Mouse (Mus musculus): Measurements from ENCODE around the gene Aunip.
A peak's percentile ranks its signal among the peaks of the same experiment; 100 is the strongest.

Gene Aunip

GRCm38 (mm10) chr4:134515614-134516013 is 4.8 kb downstream of the Aunip start:
- no peak for DNase-seq (ENCODE audit: extremely low spot score)

DNA sequence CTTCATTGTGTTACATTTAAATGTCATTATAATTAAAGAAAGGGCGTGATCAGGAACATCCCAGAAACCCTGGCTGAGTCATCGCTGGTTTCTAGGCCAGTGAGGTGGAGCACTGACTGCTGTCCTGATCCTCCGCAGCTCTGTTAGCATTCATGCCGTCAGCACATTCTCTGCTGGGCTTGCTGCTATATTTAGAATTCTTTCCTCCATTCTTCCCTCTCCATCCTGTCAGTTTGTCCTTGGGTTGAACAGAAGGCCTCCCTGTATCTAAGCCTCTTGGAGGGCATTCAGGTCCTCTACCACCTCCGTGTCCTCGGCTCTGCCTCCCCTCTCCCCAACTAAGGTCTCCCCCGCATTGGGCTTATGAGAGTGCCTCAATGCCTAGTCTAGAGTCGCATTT is 6.2 kb downstream of the Aunip start:
- no peak for DNase-seq (ENCODE audit: extremely low spot score)

GRCm38 (mm10) chr4:134517719-134518118 is 6.9 kb downstream of the Aunip start:
- DNase-seq (ENCODE audit: extremely low spot score) = no peak

DNA sequence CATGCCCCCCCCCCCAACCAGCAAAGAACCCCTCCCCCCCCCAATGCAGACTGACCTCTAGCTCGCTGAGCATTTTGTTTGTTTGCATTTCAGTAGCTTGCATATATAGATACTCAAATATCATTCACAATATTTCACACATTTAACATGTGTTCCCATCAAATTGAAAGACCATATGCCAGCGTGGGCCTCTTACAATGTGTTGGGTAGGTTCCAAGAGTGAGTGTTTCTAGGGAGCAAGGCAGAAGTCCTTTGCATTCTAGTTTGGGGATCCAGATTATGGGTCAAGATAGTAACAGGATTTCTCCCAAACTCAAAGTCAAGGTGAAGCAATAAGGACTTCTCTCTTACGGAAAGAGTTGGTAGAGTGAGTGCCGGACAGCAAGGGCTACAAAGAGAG is 7.7 kb downstream of the Aunip start:
- no peak for DNase-seq (ENCODE audit: extremely low spot score)

DNA sequence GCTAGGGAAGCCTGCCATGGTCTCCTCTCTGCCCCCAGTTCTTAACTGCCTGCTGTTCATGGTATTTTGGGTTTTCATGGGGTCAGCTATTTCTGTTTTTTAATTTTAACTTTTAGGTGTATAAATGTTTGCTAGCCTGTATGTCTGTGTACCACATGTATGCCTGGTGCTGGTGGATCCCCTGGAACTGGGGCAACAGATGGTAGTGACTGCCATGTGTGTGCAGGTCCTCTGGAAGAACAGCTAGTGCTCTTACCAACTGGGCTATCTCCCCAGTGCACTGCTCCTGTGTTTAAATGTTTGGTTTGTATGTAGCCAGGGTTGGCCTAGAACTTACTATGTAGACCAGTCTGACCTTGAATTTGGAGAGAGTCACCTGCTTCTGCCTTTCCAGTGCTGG is 8.5 kb downstream of the Aunip start:
- DNase-seq (ENCODE audit: extremely low spot score) = no peak

DNA sequence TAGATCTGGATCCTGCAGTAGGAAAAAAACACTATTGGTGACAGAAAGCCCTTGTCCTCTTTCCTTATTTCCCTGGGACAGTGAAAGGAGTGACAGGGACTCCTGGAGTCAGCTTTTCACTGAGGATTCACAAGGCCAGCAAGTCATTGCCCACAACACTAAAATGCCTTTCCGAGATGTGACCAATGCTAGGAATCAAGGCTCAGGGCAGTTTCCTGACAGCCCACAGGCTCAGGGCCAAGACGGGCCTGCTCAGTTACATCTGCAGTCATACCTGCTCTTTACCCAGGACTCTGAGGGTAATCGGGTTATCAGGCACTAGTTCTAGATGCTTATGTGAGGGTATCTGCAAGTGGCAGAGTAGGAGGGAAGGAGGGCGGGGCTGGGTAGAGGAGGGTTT is 12.6 kb downstream of the Aunip start:
- DNase-seq (ENCODE audit: extremely low spot score) = no peak

- no peak for DNase-seq (ENCODE audit: extremely low spot score)
These were observed 15.0 kb downstream of the Aunip start for GRCm38 (mm10) chr4:134525806-134526205.

DNA sequence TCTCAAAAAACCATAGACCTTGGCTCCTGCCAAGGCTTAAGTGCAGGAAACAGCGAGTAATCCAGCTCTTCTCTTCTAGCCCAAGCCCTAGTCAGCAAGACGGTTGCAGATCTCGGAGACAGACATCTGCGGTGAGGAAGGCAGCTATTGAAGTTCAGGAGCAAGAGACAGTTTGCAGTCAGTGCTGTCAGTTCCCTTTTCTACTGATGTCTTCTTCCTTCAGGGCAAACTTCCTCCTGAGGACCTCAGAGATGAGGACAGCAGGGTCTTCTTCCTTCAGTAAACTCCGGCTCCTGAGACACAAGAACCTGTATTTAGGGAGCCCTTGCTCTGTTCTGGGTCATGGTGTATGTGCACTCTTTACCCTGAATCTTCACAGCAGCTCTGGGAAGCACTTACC is 15.4 kb downstream of the Aunip start:
- no peak for DNase-seq (ENCODE audit: extremely low spot score)

- no peak for DNase-seq (ENCODE audit: extremely low spot score)
These were observed 22.1 kb downstream of the Aunip start for GRCm38 (mm10) chr4:134532928-134533327.

- no peak for DNase-seq (ENCODE audit: extremely low spot score)
These were observed 22.6 kb downstream of the Aunip start for GRCm38 (mm10) chr4:134533421-134533820.

GRCm38 (mm10) chr4:134534124-134534886 is 23.5 kb downstream of the Aunip start:
- DNase-seq (ENCODE audit: extremely low spot score) = peak; percentile 68

- DNase-seq (ENCODE audit: extremely low spot score) = peak; percentile 98
These were observed 24.4 kb downstream of the Aunip start, which contains the start of gene Mtfr1l for GRCm38 (mm10) chr4:134534932-134535786. Gene Mtfr1l (minus strand): TSS chr4:134535387.

DNA sequence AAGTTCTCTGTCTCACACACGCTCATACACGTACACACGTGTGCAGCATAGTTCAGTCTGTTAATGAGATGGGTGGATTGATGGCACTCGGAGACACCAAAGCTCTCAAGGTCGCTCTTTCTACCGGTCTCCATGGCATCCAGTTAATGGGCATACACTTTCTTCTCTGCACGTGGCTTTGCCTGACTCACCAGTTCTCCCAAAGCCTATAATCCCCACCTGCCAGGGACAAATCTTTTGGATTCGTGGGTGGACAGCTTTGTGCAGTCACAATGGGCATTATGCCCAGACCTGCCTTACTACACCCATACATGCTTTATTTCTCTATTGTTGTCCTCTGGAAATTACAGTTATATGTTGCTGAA is 25.0 kb downstream of the Aunip start:
- peak; percentile 19 for DNase-seq (ENCODE audit: extremely low spot score)

GRCm38 (mm10) chr4:134538997-134539580 is 28.3 kb downstream of the Aunip start:
- no peak for DNase-seq (ENCODE audit: extremely low spot score)

- no peak for DNase-seq (ENCODE audit: extremely low spot score)
These were observed 31.9 kb downstream of the Aunip start for GRCm38 (mm10) chr4:134542726-134543125.

GRCm38 (mm10) chr4:134543261-134543660 is 32.5 kb downstream of the Aunip start:
- peak; percentile 92 for DNase-seq (ENCODE audit: extremely low spot score)

DNA sequence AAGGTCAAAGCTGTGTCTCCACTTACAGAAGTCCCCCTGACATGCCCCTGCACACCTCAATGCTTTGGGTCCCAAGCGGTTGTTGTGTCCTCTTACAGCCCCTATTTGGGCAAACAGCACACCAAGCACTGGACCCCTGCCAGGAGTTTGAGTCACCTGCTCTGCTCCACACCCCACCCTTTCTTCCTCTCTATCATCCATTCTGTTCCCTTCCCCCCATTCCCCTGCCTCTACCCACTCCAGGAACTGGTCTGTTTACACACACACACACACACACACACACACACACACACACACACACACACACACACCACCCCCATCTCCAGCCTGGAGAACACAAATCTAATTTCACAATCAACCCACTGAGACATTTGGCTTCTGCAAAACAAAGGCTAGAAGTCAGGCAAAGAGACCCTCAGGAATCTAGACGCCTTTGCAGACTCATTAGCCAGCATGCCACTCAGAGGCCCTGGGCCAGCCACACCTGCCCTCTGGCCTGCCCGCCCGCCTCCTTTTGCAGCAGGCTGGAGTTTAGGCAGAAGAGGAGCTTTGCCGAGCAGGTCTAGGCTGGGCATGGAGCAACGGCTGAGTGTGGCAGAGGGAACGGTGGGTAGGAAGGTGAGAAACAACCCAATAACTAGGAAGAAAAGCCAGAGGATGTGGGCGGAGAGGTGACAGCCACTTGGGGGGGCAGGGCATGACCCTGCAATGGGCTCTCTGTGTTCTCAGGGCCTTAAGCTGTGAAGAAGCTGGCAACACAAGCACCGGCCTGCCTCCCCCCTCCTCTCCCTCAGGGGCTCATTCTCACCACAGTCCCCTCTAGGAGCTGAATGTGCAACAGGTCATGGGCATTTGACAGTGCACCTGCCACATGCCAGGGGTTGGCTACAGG is 36.3 kb downstream of the Aunip start:
- no peak for DNase-seq (ENCODE audit: extremely low spot score)

GRCm38 (mm10) chr4:134548169-134548938 is 37.6 kb downstream of the Aunip start:
- DNase-seq (ENCODE audit: extremely low spot score) = no peak

DNA sequence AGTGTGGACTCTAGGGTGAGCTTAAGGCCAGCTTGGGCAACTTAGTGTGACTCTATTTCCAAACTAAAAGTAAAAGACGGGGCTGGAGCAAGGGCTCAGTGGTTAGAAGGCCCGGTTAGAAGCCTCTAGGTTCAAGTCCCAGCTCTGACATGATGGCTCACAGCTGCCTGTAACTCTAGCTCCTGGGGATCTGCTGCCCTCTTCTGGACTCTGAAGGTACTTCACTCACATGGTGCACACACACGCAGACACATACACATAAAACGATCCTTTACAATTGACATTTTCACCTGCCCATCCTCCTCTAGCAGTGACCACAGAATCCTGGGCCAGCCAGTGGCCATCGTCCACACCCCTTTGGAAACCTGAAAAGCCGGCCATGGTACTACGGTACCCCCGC is 39.1 kb downstream of the Aunip start:
- DNase-seq (ENCODE audit: extremely low spot score) = no peak

DNA sequence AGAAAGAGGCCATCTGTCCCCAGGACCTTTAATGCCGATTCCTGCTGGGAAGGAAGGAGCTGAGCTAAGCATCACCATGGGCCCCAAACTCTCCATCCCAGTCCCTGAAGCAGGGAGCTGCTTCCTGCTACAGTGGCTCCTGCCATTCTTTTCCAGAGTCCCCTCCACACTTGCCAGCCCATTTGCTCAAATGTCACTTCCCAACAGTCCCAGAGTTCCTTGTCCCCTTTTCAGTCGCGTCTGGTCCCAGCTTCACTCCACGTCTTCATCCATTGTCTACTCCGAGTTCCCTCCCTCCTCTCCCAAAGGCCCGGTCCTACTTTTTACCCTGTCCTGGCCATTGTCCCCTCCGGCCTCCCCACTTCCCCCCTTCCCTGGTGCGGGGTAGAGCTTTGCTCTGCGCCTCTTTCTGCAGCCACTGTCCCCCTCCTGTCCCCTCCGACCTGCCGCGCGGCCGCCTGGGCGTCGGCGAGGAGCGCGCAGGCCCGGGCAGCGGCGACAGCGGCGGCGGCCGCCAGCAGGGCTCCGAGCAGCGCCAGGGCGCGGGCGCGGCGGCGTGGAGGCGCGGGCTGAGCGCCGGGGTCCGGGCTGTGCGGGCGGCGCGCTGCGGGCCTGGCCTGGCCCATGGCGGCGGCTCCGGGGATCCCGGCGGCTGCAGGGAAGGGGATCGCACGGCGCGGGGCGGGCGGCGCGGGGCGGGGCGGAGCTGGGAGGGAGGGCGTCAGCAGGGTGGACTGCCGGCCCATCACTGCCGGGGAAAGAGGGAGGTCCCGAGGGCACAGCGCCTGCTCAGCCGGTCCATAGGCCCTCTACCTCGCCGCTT is 40.9 kb downstream of the Aunip start, which contains the start of gene Selenon:
Gene Selenon, minus strand, starts transcription at position 673 of the 823 bp plus-strand sequence.
- DNase-seq (ENCODE audit: extremely low spot score) = peak; percentile 86
